Mouse (Mus musculus) MEL (cell line): ENCODE results near the gene Arid1b. TPM values are rescaled to one million over a fixed set of nuclear protein-coding genes. Genes with fewer than 3 reads are reported as not detected.
A peak's percentile ranks its signal among the peaks of the same experiment; 100 is the strongest.

ENCODE experiments used
- DNase-seq: peaks from one replicate; pipeline ENCODE4 v3.0.0; 2011; ENCODE audit warnings: low read depth, low spot score
- H3K27ac ChIP-seq: 2 replicates; pipeline ENCODE4 v1.5.1; 2012; ENCODE audit warnings: low read depth, mild to moderate bottlenecking, control low read depth, low read length, moderate library complexity; ENCODE audit not compliant: control insufficient read depth
- H3K27me3 ChIP-seq, 2 experiments: fragments of 150-350 bp in 1 of 2; sonication (generic) in 1 of 2; 2 replicates each; pipeline ENCODE4 v1.6.1; 2012; ENCODE audit warnings: low read length in 2 of 2, mild to moderate bottlenecking in 2 of 2, improper control_type of control experiment in 1 of 2, moderate library complexity in 1 of 2; ENCODE audit not compliant: insufficient read depth in 2 of 2, control insufficient read depth in 1 of 2
- H3K36me3 ChIP-seq, 2 experiments: 2 replicates each; pipeline ENCODE4 v1.6.1; 2012 to 2014; ENCODE audit warnings: low read length in 2 of 2, improper control_type of control experiment in 1 of 2, inconsistent platforms in 1 of 2, mild to moderate bottlenecking in 1 of 2; ENCODE audit not compliant: insufficient read depth in 2 of 2, control insufficient read depth in 1 of 2
- H3K4me1 ChIP-seq, 2 experiments: fragments of 150-350 bp in 1 of 2; sonication (generic) in 1 of 2; 2 replicates each; pipeline ENCODE4 v1.6.1; 2012; ENCODE audit warnings: low read length in 2 of 2, improper control_type of control experiment in 1 of 2, mild to moderate bottlenecking in 1 of 2; ENCODE audit not compliant: insufficient read depth in 2 of 2, control insufficient read depth in 1 of 2
- H3K4me3 ChIP-seq, 2 experiments: fragments of 150-350 bp in 1 of 2; sonication (generic) in 1 of 2; 2 replicates each; pipeline ENCODE4 v1.5.1; 2012; ENCODE audit warnings: low read depth in 2 of 2, low read length in 2 of 2, mild to moderate bottlenecking in 2 of 2, moderate library complexity in 2 of 2, control low read depth in 1 of 2, improper control_type of control experiment in 1 of 2; ENCODE audit not compliant: control insufficient read depth in 1 of 2, insufficient read depth in 1 of 2
- H3K79me2 ChIP-seq: 2 replicates; pipeline ENCODE4 v1.6.1; 2012; ENCODE audit warnings: mild to moderate bottlenecking, low read length, moderate library complexity; ENCODE audit not compliant: control insufficient read depth, poor library complexity, insufficient read depth
- H3K9ac ChIP-seq: 2 replicates; pipeline ENCODE4 v1.6.1; 2012; ENCODE audit warnings: low read depth, mild to moderate bottlenecking, control low read depth, low read length, moderate library complexity; ENCODE audit not compliant: control insufficient read depth, poor library complexity, severe bottlenecking
- H3K9me3 ChIP-seq: fragments of 150-350 bp; sonication (generic); replicated peaks from 2 replicates; pipeline ENCODE4 v1.6.1; 2012; ENCODE audit warnings: mild to moderate bottlenecking, low read length, improper control_type of control experiment, moderate library complexity; ENCODE audit not compliant: insufficient read depth
- BHLHE40 ChIP-seq: IDR thresholded peaks from 2 replicates; pipeline ENCODE4 v1.6.1; 2012; ENCODE audit warnings: low read depth, mild to moderate bottlenecking, inconsistent platforms, low read length, improper control_type of control experiment, borderline replicate concordance
- CHD1 ChIP-seq: IDR thresholded peaks from 2 replicates; pipeline ENCODE4 v1.6.1; 2012; ENCODE audit warnings: low read depth, mild to moderate bottlenecking, inconsistent platforms, low read length, improper control_type of control experiment
- CTCF ChIP-seq, 3 experiments: IDR thresholded peaks in 2 of 3; conservative IDR thresholded peaks in 1 of 3; 2 replicates each; pipeline ENCODE4 v1.5.1; 2011 to 2012; ENCODE audit warnings: low read length in 3 of 3, low read depth in 2 of 3, mild to moderate bottlenecking in 2 of 3, improper control_type of control experiment in 1 of 3, inconsistent platforms in 1 of 3, mixed read lengths in 1 of 3, moderate library complexity in 1 of 3; ENCODE audit not compliant: control insufficient read depth in 1 of 3, insufficient read depth in 1 of 3, poor library complexity in 1 of 3, severe bottlenecking in 1 of 3
- ELF1 ChIP-seq: IDR thresholded peaks from 2 replicates; pipeline ENCODE4 v1.6.1; 2014; ENCODE audit warnings: low read depth, mild to moderate bottlenecking, inconsistent platforms, low read length, improper control_type of control experiment, moderate library complexity
- EP300 ChIP-seq, 2 experiments: IDR thresholded peaks; 2 replicates each; pipeline ENCODE4 v1.6.1; 2011; ENCODE audit warnings: improper control_type of control experiment in 2 of 2, low read length in 2 of 2, low read depth in 1 of 2, mild to moderate bottlenecking in 1 of 2
- GABPA ChIP-seq: IDR thresholded peaks from 2 replicates; pipeline ENCODE4 v1.6.1; 2012; ENCODE audit warnings: low read depth, mild to moderate bottlenecking, inconsistent platforms, low read length, improper control_type of control experiment, moderate library complexity
- HCFC1 ChIP-seq: IDR thresholded peaks from 2 replicates; pipeline ENCODE4 v1.6.1; 2012; ENCODE audit warnings: low read depth, mild to moderate bottlenecking, inconsistent platforms, low read length, improper control_type of control experiment, moderate library complexity
- MEF2A ChIP-seq: IDR thresholded peaks from 2 replicates; pipeline ENCODE4 v1.6.1; 2014; ENCODE audit warnings: low read depth, mild to moderate bottlenecking, inconsistent platforms, low read length, improper control_type of control experiment; ENCODE audit not compliant: poor library complexity, insufficient replicate concordance, severe bottlenecking; ENCODE audit errors: extremely low read depth
- MXI1 ChIP-seq: IDR thresholded peaks from 2 replicates; pipeline ENCODE4 v1.6.1; 2011; ENCODE audit warnings: mild to moderate bottlenecking, low read depth, low read length, improper control_type of control experiment
- MYC ChIP-seq: IDR thresholded peaks from 2 replicates; pipeline ENCODE4 v1.6.1; 2011; ENCODE audit warnings: low read depth, mild to moderate bottlenecking, low read length, improper control_type of control experiment, moderate library complexity
- NELFE ChIP-seq: IDR thresholded peaks from 2 replicates; pipeline ENCODE4 v1.6.1; 2011; ENCODE audit warnings: low read depth, low read length, improper control_type of control experiment
- NRF1 ChIP-seq: IDR thresholded peaks from 2 replicates; pipeline ENCODE4 v1.6.1; 2014; ENCODE audit warnings: low read depth, mild to moderate bottlenecking, inconsistent platforms, low read length, improper control_type of control experiment, moderate library complexity; ENCODE audit not compliant: poor library complexity, insufficient read depth, severe bottlenecking
- POLR2A ChIP-seq, 2 experiments: IDR thresholded peaks; 2 replicates each; pipeline ENCODE4 v1.6.1; 2011 to 2012; ENCODE audit warnings: low read length in 2 of 2, mild to moderate bottlenecking in 2 of 2, control low read depth in 1 of 2, improper control_type of control experiment in 1 of 2, low read depth in 1 of 2, moderate library complexity in 1 of 2; ENCODE audit not compliant: control insufficient read depth in 1 of 2, insufficient read depth in 1 of 2, poor library complexity in 1 of 2
- POLR2AphosphoS2 ChIP-seq: IDR thresholded peaks from 2 replicates; pipeline ENCODE4 v1.6.1; 2011; ENCODE audit warnings: low read length, improper control_type of control experiment
- RAD21 ChIP-seq: IDR thresholded peaks from 2 replicates; pipeline ENCODE4 v1.6.1; 2011; ENCODE audit warnings: mild to moderate bottlenecking, low read depth, low read length, improper control_type of control experiment
- SIN3A ChIP-seq: IDR thresholded peaks from 2 replicates; pipeline ENCODE4 v1.6.1; 2012; ENCODE audit warnings: low read length, improper control_type of control experiment, inconsistent platforms
- TAL1 ChIP-seq: IDR thresholded peaks from 2 replicates; pipeline ENCODE4 v1.6.1; 2012; ENCODE audit warnings: mild to moderate bottlenecking, inconsistent platforms, low read length, moderate library complexity, mixed read lengths
- TBP ChIP-seq: IDR thresholded peaks from 2 replicates; pipeline ENCODE4 v1.8.0; 2011; ENCODE audit warnings: low read depth, low read length, improper control_type of control experiment
- TCF12 ChIP-seq: IDR thresholded peaks from 2 replicates; pipeline ENCODE4 v1.6.1; 2014; ENCODE audit warnings: low read depth, mild to moderate bottlenecking, inconsistent platforms, low read length, improper control_type of control experiment, moderate library complexity
- UBTF ChIP-seq: IDR thresholded peaks from 2 replicates; pipeline ENCODE4 v1.6.1; 2012; ENCODE audit warnings: low read depth, mild to moderate bottlenecking, inconsistent platforms, low read length, improper control_type of control experiment, moderate library complexity, borderline replicate concordance; ENCODE audit not compliant: insufficient read depth
- ZC3H11A ChIP-seq: IDR thresholded peaks from 2 replicates; pipeline ENCODE4 v1.6.1; 2012; ENCODE audit warnings: low read depth, mild to moderate bottlenecking, inconsistent platforms, low read length, improper control_type of control experiment
- ZMIZ1 ChIP-seq: IDR thresholded peaks from 2 replicates; pipeline ENCODE4 v1.6.1; 2012; ENCODE audit warnings: low read depth, mild to moderate bottlenecking, inconsistent platforms, low read length, improper control_type of control experiment, moderate library complexity
- polyA plus RNA-seq, 2 experiments: library from polyadenylated mRNA; stranded (reverse) in 1 of 2; unstranded in 1 of 2; fragments of >175 nt in 1 of 2; fragments of >200 nt in 1 of 2; gene quantifications; 2 replicates each; pipeline versions ENCODE4 v1.2.1 to v1.2.4; 2012; ENCODE audit warnings: low replicate concordance in 2 of 2, low read depth in 1 of 2; ENCODE audit not compliant: insufficient read length in 2 of 2, insufficient read depth in 1 of 2, missing spikeins in 1 of 2
- total RNA-seq: library from RNA; depleted of rRNA; stranded (reverse); fragments of 300-350 nt; gene quantifications from 2 replicates; pipeline ENCODE4 v1.2.3, GENCODE M21; 2012

The Arid1b gene
- total and polyA plus RNA-seq, 3 experiments = 13.4 to 17.4 TPM; not detected in 1

DNA sequence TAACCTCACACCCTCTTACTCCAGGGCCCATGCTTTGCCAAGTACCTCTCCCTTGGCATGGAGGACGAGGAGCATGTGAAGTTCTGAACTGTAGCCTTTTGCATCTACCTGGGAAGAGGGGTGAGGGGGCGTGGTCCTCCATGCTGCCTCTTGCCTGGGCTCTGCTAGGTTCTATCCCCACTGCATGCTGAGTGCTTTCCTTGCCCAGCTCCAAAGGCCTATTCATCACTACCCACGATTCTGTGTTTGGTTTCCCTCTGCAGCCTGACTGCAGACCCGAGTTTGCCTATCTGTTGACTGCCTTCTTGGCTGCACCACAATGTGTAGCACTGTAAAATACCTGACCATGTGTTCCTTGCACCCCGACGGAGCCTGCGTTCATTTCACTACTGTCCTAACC is 194.3 kb downstream of the Arid1b start:
- no peak overlapping the region for H3K4me3 ChIP-seq
- no peak overlapping the region for H3K27ac ChIP-seq
- no peak overlapping the region for H3K9ac ChIP-seq
- peaks cover 0 to 12% of the 10 kb centered on the region in 2 experiments; a peak in 2 of 4 replicates for H3K36me3 ChIP-seq
- H3K79me2 ChIP-seq = peaks cover 6% of the 10 kb centered on the region
- DNase-seq = no peak
- no peaks in the 10 kb centered on the region for H3K9me3 ChIP-seq
- TF ChIP-seq RAD21 = no peak
- no peak for TF ChIP-seq HCFC1
- no peaks in the 10 kb centered on the region for H3K27me3 ChIP-seq
- H3K4me1 ChIP-seq = peaks cover 0 to 19% of the 10 kb centered on the region in 2 experiments; a peak in 2 of 4 replicates

DNA sequence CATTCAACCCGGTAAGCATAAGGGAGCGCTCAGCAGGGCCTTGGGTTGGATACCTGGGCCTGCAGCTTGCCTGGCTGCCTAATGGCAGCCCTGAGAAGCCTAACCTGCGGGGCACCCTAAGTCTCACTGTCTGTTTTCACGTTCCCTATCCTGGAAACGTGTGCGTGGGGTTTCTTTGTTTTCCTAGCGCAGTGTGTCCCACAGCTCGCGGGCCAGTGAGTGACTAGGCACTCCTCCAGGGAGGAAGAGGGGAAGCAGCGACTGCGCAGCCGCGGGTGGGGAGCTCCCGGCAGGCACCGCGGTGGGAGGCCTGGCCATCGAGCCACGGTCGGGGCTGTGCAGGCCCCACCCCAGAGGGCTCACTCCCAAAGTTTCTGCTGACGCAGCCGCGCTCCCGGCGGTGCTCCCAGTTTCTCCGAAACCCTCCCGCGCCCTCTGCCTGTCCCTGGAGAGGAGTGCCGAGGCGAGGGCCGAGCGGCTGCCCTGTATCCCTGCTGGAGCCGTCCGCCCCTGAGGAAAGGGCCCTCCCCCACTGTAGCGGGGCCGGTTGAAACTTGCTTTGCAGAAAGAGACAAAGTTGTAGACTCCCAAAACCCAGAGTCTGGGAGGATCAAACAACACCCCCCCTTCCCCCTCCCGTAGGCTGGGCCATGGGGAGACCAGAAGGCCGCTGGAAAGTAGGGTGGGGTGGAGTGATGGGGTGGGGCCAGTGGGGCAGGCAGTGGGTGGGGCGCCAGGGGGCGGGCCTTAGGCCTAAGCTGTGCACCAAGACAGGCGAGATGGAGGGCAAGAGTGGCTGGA is 195.6 kb downstream of the Arid1b start:
- peaks cover 11 to 19% of the 10 kb centered on the region in 2 experiments for H3K4me1 ChIP-seq
- peaks cover 0 to 23% of the 10 kb centered on the region in 2 experiments; a peak in 2 of 4 replicates for H3K36me3 ChIP-seq
- H3K4me3 ChIP-seq = peak overlapping the region; percentile 57 to 98
- H3K79me2 ChIP-seq = peaks cover 6% of the 10 kb centered on the region
- DNase-seq = peak; percentile 93
- peak overlapping the region; percentile 99 for H3K27ac ChIP-seq
- H3K27me3 ChIP-seq = no peaks in the 10 kb centered on the region
- no peaks in the 10 kb centered on the region for H3K9me3 ChIP-seq
- TF ChIP-seq MEF2A (no peak), POLR2AphosphoS2 (peak; percentile 98), UBTF (no peak), ZC3H11A (no peak), BHLHE40 (no peak), POLR2A (IDR thresholded peaks at IDR 0.05; ENCODE audit: control insufficient read depth in 1 of 2, insufficient read depth in 1 of 2, low read depth in 1 of 2, low read length in 2 of 2, poor library complexity in 1 of 2) (peak; percentile 90 to 97; a peak in 3 of 4 replicates), CTCF (IDR thresholded peaks at IDR 0.05 in 2 of 3, conservative IDR thresholded peaks at IDR 0.05 in 1 of 3; ENCODE audit: control insufficient read depth in 1 of 3, insufficient read depth in 1 of 3, low read depth in 2 of 3, low read length in 3 of 3, poor library complexity in 1 of 3, severe bottlenecking in 1 of 3) (0 out of 6 replicates have a peak, but pooled peaks of 1 of the 3 experiments have one; percentile 6), EP300 (IDR thresholded peaks at IDR 0.05; ENCODE audit: low read depth in 1 of 2, low read length in 2 of 2) (no peak), ELF1 (peak; percentile 53; the same call in 1 of the 2 replicates), ZMIZ1 (peak; percentile 88), SIN3A (peak; percentile 33; the same call in 1 of the 2 replicates), CHD1 (peak; percentile 83; the same call in 1 of the 2 replicates), MXI1 (peak; percentile 68), GABPA (no peak), TBP (peak; percentile 77), TCF12 (peak; percentile 58), NELFE (peak; percentile 93), HCFC1 (peak; percentile 81), MYC (peak; percentile 24; the same call in 1 of the 2 replicates), NRF1 (peak; percentile 89), TAL1 (no peak)
- peak overlapping the region; percentile 99 for H3K9ac ChIP-seq
